Mouse (Mus musculus) midbrain, embryonic 10.5 days (tissue): ENCODE data around the gene Spats1. TPM values are rescaled to one million over a fixed set of nuclear protein-coding genes. Genes with fewer than 3 reads are reported as not detected.
"Not testable (repeated sequence)": the region's sequence is repeated elsewhere in the genome, so short reads cannot be mapped to it uniquely, and the experiment has no call there.

Experiments used
- DNase-seq: peaks from one replicate; pipeline ENCODE4 v3.0.0-alpha.2; 2017; ENCODE audit warnings: low spot score
- H3K27ac ChIP-seq: fragments of 300-500 bp; sonication (generic); replicated peaks from 2 replicates; pipeline ENCODE4 v1.5.1; 2016; ENCODE audit warnings: mild to moderate bottlenecking
- H3K27me3 ChIP-seq: fragments of 300-500 bp; sonication (generic); 2 replicates; pipeline ENCODE4 v1.6.1; 2016; ENCODE audit warnings: low read depth, mild to moderate bottlenecking; ENCODE audit not compliant: poor library complexity, severe bottlenecking
- H3K36me3 ChIP-seq: fragments of 300-500 bp; sonication (generic); 2 replicates; pipeline ENCODE4 v1.6.1; 2016; ENCODE audit warnings: mild to moderate bottlenecking, moderate library complexity
- H3K4me1 ChIP-seq: fragments of 300-500 bp; sonication (generic); 2 replicates; pipeline ENCODE4 v1.6.1; 2016
- H3K4me3 ChIP-seq: fragments of 300-500 bp; sonication (generic); 2 replicates; pipeline ENCODE4 v1.5.1; 2016; ENCODE audit warnings: mild to moderate bottlenecking, moderate library complexity
- H3K9me3 ChIP-seq: fragments of 300-500 bp; sonication (generic); replicated peaks from 2 replicates; pipeline ENCODE4 v1.6.1; 2016; ENCODE audit warnings: mild to moderate bottlenecking
- WGBS: fragments of 180-500 bp; shearing (Covaris S2); methylation state at CpG from one replicate; pipeline ENCODE4 v1.1.7; 2016; 5-methylcytosine and 5-hydroxymethylcytosine counted together
- polyA plus RNA-seq: library from polyadenylated mRNA; unstranded; fragments of >200 nt; fragmentation: Nextera tagmentation; extraction: Ambion mirVana; gene quantifications from 2 replicates; pipeline ENCODE4 v1.2.1, GENCODE M21; 2016

Spats1 gene
- polyA plus RNA-seq, 1 experiment from 2014 or later: 0.42 TPM

DNA sequence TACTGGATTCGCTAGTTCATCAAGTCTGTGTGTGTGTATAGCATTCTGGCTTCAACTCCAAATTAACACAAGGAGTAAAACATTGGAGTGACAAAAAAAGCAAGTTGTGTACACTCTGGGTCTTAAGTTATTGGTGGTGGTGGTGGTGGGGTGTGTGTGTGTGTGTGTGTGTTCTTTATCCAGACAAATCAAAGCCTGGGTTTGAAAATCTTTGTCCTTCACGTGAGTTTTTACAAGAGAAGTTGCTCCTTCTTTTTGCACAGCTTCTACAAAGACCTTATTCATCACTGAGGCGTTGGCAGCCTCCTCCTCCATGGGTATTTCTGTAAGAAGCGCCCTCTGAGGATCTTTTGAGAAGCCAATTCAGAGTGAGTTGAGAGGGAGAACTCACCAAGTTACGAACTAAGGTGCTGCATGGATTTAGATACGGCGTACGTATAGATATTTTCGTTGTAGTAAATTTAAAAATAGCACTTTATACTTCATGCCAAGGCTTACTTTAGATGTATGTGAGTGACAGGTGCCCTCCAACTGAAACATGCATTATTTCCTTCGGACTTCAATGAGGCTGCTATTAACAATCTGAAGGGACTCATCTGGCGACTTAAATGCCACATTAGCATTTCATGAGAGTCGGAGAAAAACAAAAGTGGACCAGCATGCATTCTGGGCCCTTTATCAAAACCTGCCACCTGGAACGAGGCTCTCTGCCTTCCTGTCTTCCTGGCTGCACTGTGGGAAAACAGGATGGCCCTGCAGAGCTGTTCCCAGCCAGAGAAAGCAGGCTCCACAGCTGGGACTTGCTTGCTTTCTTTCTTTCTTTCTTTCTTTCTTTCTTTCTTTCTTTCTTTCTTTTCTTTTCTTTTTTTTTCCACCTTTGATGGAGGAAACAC lies 18.7 kb downstream of the Spats1 start:
- Histone ChIP-seq H3K27ac (peak overlapping the region; percentile 65), H3K4me1 (peaks cover 13% of the 10 kb centered on the region), H3K4me3 (no peak overlapping the region), H3K27me3 (no peaks in the 10 kb centered on the region), H3K36me3 (no peaks in the 10 kb centered on the region), H3K9me3 (no peaks in the 10 kb centered on the region)
- DNase-seq: no peak
- 51% methylated on average over 13 of the region's 13 CpGs for WGBS

DNA sequence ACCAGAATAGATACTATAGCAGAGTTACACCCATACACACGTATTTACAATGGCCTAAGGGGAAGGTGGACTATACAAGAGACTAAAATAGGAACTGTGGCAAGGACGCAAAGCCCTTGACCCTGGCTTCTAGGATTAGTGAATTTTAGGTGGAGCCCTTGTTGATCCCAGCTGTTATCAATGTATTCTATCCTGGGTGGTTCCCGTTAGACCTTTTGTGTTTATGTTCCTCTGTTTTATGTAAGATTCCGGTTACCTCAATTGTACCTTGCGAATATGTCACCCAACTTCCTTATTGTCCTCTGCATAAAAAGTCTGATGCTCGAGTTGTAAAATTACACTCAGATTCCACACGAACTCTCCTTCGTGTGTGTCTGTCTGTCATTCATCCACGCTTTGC lies 19.4 kb downstream of the Spats1 start:
- 92% methylated on average over 9 of the region's 9 CpGs for WGBS
- not testable (repeated sequence) for DNase-seq

DNA sequence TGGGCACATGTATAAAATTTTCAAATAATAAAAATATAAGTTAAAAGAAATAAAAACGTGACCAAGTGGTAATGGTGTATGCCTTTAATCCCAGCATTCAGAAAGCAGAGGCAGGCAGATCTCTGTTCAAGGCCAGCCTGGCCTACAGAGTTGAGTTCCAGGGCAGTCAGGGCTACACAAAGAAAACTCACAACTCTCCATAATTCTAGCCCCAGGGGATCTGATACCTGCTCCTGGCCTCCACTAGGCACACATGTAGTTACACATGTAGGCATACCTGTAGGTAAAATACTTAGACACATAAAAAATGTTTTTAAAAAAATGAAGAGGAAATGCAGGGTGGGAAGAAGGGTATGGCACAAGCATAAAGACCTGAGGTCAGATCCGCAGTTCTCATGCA lies 20.4 kb downstream of the Spats1 start:
- H3K36me3 ChIP-seq: no peaks in the 10 kb centered on the region; the same call in 1 of the 2 replicates
- peaks cover 13% of the 10 kb centered on the region for H3K4me1 ChIP-seq
- H3K27ac ChIP-seq: no peak overlapping the region
- no peaks in the 10 kb centered on the region for H3K9me3 ChIP-seq
- WGBS: 90% methylated on average over 2 of the region's 2 CpGs
- no peak for DNase-seq
- no peaks in the 10 kb centered on the region for H3K27me3 ChIP-seq
- H3K4me3 ChIP-seq: no peak overlapping the region

More for the DNA sequence above, 19.4 kb downstream of the Spats1 start:
- H3K27ac ChIP-seq, H3K27me3 ChIP-seq, H3K9me3 ChIP-seq, H3K36me3 ChIP-seq, H3K4me3 ChIP-seq: not testable (repeated sequence)
- peaks cover 13% of the 10 kb centered on the region for H3K4me1 ChIP-seq

GRCm38 (mm10) chr17:45452271-45452670 lies 22.9 kb downstream of the Spats1 start:
- H3K27ac ChIP-seq: no peak overlapping the region
- no peak for DNase-seq
- H3K4me3 ChIP-seq: no peak overlapping the region
- peaks cover 12% of the 10 kb centered on the region for H3K4me1 ChIP-seq
- WGBS: 94% methylated on average over 1 of the region's 1 CpGs
- H3K27me3 ChIP-seq: no peaks in the 10 kb centered on the region
- no peaks in the 10 kb centered on the region for H3K9me3 ChIP-seq
- peaks cover 9% of the 10 kb centered on the region for H3K36me3 ChIP-seq

- H3K27ac ChIP-seq: no peak overlapping the region
- 95% methylated on average over 6 of the region's 6 CpGs for WGBS
Measured at GRCm38 (mm10) chr17:45450153-45450552, 25.1 kb downstream of the Spats1 start.

DNA sequence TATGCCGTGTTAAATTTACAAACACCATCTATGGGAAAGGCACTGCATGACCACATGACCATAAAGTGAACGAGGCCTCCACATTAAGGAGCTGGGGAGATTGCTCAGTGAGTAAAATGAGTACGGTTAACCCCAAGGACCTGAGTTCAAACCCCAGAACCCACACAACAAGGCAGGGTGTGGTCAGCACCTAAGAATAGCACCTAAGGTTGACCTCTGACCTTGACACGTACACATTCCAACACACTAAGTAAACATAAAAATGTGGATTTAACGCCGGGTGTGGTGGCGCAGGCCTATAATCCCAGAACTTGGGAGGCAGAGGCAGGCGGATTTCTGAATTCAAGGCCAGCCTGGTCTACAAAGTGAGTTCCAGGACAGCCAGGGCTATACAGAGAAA lies 25.6 kb downstream of the Spats1 start:
- Histone ChIP-seq H3K4me1 (no peaks in the 10 kb centered on the region), H3K9me3 (no peaks in the 10 kb centered on the region), H3K27me3 (no peaks in the 10 kb centered on the region), H3K4me3 (no peak overlapping the region), H3K27ac (no peak overlapping the region), H3K36me3 (peaks cover 15% of the 10 kb centered on the region)
- DNase-seq: no peak
- 93% methylated on average over 8 of the region's 8 CpGs for WGBS

More at GRCm38 (mm10) chr17:45450153-45450552, 25.1 kb downstream of the Spats1 start:
- no peak for DNase-seq
- no peak overlapping the region for H3K4me3 ChIP-seq
- no peaks in the 10 kb centered on the region for H3K4me1 ChIP-seq
- H3K9me3 ChIP-seq: no peaks in the 10 kb centered on the region
- peaks cover 13% of the 10 kb centered on the region for H3K36me3 ChIP-seq
- H3K27me3 ChIP-seq: no peaks in the 10 kb centered on the region

GRCm38 (mm10) chr17:45447063-45447462 lies 28.2 kb downstream of the Spats1 start:
- H3K36me3 ChIP-seq: peaks cover 21% of the 10 kb centered on the region

GRCm38 (mm10) chr17:45445923-45446322 lies 29.3 kb downstream of the Spats1 start:
- no peak overlapping the region for H3K4me3 ChIP-seq
- WGBS: 92% methylated on average over 4 of the region's 4 CpGs
- no peaks in the 10 kb centered on the region for H3K27me3 ChIP-seq
- no peaks in the 10 kb centered on the region for H3K9me3 ChIP-seq
- no peaks in the 10 kb centered on the region for H3K4me1 ChIP-seq
- DNase-seq: no peak
- H3K27ac ChIP-seq: no peak overlapping the region
- H3K36me3 ChIP-seq: peaks cover 26% of the 10 kb centered on the region

More at GRCm38 (mm10) chr17:45447063-45447462, 28.2 kb downstream of the Spats1 start:
- Histone ChIP-seq H3K4me1 (no peaks in the 10 kb centered on the region), H3K4me3 (no peak overlapping the region), H3K9me3 (no peaks in the 10 kb centered on the region), H3K27ac (no peak overlapping the region), H3K27me3 (no peaks in the 10 kb centered on the region)
- 88% methylated on average over 2 of the region's 2 CpGs for WGBS
- no peak for DNase-seq

DNA sequence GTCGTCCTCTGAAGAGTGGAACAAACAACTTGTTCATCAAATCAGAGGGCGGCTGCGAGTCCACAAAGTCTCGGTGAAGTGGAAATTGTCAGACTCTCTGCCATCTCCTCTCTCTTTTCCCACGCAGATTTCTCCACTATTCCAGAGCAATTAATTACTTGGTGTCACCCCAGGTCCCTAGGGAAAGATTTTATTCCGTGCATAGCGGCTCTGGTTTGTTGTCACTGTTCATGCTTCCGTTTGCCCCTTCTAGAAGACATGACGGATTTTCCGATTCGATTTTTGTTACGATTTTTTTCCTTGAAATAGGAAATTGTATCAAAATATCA lies 41.0 kb downstream of the Spats1 start:
- H3K4me1 ChIP-seq: peaks cover 26% of the 10 kb centered on the region
- no peaks in the 10 kb centered on the region for H3K27me3 ChIP-seq
- H3K9me3 ChIP-seq: no peaks in the 10 kb centered on the region
- H3K4me3 ChIP-seq: peak overlapping the region; percentile 90
- no peak for DNase-seq
- H3K27ac ChIP-seq: peak overlapping the region; percentile 96
- WGBS: 12% methylated on average over 12 of the region's 12 CpGs
- H3K36me3 ChIP-seq: peaks cover 24% of the 10 kb centered on the region

DNA sequence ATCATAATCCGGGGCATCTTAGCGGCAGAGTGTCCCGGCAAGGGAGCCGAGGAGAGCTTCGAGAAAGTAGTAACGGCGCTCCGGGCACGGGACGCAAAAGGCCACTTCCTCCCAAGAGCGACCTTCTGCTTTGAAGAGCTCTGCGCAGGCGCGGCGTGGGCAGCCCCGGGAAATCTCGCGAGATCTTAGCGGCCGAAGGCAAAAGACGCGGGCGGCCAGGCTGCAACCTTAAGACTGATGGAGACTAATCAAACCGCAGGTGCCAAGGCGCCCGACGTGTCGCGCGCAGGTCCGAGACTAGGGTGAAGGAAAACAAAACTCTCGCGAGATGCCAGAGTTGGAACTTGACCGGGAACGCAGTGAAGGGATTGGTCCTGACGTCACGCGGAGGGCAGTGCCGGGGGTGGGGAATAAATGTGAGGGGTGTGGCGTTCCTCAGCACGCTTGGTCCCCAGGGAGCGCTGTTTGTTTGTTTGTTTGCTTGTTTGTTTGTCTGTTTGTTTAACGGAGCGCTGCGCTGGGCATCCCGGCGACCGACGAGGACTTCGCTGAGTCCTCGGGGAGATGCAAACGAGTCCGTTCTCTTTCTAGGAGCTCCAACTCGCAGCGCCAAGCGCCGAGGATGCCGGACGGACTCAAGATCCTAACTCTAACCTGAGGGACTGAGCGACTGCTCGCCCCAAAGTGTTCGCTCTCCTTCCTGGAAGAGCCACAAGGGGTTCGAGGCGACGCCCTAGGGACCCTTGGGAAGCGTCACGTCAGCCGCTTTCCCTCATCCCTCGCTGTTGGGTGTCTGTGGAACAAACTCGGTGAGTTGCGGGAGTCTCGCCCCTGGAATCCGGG lies 41.6 kb downstream of the Spats1 start, which contains the start of gene Cdc5l:
TSS of gene Cdc5l (minus strand) at position 319 of the 843 bp plus-strand sequence.
- WGBS: under 1% methylated on average over 73 of the region's 73 CpGs
- no peaks in the 10 kb centered on the region for H3K27me3 ChIP-seq
- no peaks in the 10 kb centered on the region for H3K9me3 ChIP-seq
- H3K36me3 ChIP-seq: peaks cover 20% of the 10 kb centered on the region; the same call in 1 of the 2 replicates
- peak within 1 kb of the TSS; percentile 96 for H3K27ac ChIP-seq
- H3K4me1 ChIP-seq: peaks cover 26% of the 10 kb centered on the region
- DNase-seq: peak; percentile 96
- H3K4me3 ChIP-seq: peak within 1 kb of the TSS; percentile 90

DNA sequence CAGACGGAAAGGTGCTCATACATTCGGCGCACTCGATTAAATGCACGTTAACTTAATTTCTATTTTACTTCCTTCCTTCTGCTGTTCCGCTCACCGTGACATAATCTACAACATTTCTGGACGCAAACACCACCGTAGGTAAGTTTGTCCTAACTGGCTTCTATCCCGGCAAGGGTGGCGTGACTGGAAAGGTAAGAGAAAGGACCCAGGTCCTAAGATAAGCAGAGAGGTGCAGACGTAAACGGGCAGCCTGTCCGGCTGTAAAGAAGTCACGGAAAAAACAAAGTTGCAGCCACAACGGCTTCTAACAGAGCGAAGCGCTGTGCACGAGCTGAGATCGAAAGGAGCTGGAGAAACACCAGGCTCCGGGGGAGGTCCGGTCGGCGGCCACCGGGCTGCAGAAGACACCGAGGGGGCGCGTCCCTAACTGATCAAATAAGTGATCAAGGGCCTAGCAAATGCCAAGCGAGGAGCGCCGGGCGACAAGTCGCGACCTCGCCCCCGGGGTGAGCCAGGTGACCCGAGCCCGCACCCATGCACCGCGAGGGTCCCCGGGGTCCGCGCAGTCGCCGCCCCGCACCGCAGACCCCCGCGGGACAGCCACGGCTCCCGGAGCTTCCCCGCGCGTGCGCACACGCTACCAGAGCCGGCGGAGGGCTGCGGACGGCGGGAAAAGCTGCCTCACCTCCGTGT lies 42.4 kb downstream of the Spats1 start:
- H3K27ac ChIP-seq: peak overlapping the region; percentile 96
- no peak for DNase-seq
- peaks cover 26% of the 10 kb centered on the region for H3K4me1 ChIP-seq
- peaks cover 16% of the 10 kb centered on the region; the same call in 1 of the 2 replicates for H3K36me3 ChIP-seq
- 2% methylated on average over 62 of the region's 62 CpGs for WGBS
- no peaks in the 10 kb centered on the region for H3K9me3 ChIP-seq
- H3K27me3 ChIP-seq: no peaks in the 10 kb centered on the region
- peak overlapping the region; percentile 90 for H3K4me3 ChIP-seq

DNA sequence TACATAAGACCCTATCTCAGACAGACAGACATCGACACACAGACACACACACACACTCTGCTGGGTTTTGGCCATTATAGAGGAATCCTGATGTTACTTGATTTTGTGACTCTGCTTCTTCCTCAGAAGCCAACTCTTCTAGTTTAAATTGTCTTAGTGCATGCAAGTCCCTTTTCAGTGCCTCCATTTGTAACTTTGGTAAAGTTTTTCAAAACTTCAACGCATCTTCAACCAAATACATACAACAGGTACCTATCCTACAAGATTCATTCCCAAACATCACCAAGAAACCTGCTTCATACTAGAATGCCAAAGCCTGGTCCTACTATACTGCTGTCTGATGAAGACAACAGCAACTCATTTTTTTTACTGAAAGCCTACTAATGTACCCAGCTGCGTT lies 43.2 kb downstream of the Spats1 start:
- Histone ChIP-seq H3K27ac (no peak overlapping the region), H3K9me3 (no peaks in the 10 kb centered on the region), H3K36me3 (peaks cover 18% of the 10 kb centered on the region), H3K4me3 (peak overlapping the region; percentile 90), H3K4me1 (peaks cover 26% of the 10 kb centered on the region), H3K27me3 (no peaks in the 10 kb centered on the region)
- DNase-seq: no peak
- WGBS: 87% methylated on average over 3 of the region's 3 CpGs
